Mouse (Mus musculus): Measurements from ENCODE around the gene Scg5. TPM values are rescaled to one million over a fixed set of nuclear protein-coding genes. Genes with fewer than 3 reads are reported as not detected.

Gene Scg5
- polyA plus RNA-seq, 1 experiment from 2014 or later, result 49.4 TPM

DNA sequence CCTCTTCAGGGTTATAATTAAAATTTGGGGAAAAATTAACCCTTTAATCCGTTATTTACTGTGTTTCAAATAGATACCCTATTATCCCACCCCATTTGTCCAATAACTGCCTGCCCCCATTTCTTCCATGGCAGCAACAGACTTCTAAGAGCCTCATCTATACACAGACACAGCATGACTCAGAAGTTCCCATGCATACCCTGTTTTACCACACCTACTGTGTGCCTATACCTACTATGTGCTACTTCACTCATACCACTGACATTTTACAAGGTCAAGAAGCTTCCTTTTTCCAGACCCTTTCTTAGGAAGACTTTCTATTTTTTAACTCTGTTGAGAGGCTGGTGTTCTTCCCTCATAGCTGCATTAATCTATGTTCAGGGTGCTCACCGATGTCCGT, 35.4 kb downstream of the Scg5 start:
- Histone ChIP-seq H3K27ac (ENCODE audit: low read depth, low read length) (no peak overlapping the region), H3K9me3 (ENCODE audit: control insufficient read depth, low read length) (no peaks in the 10 kb centered on the region), H3K4me3 (ENCODE audit: low read depth, low read length) (no peak overlapping the region), H3K36me3 (ENCODE audit: control insufficient read depth, insufficient read depth, low read length) (no peaks in the 10 kb centered on the region), H3K27me3 (ENCODE audit: control insufficient read depth, insufficient read depth, low read length) (no peaks in the 10 kb centered on the region), H3K4me1 (ENCODE audit: control insufficient read depth, insufficient read depth, low read length) (no peaks in the 10 kb centered on the region), H3K4me2 (ENCODE audit: low read depth) (no peak overlapping the region), H3K9ac (ENCODE audit: low read length) (no peak overlapping the region)
- DNase-seq (ENCODE audit: low spot score) (no peak), ATAC-seq (ENCODE audit: insufficient read depth, low FRiP score, low TSS enrichment) (no peak)
- 93% methylated on average over 3 of the region's 3 CpGs for WGBS

DNA sequence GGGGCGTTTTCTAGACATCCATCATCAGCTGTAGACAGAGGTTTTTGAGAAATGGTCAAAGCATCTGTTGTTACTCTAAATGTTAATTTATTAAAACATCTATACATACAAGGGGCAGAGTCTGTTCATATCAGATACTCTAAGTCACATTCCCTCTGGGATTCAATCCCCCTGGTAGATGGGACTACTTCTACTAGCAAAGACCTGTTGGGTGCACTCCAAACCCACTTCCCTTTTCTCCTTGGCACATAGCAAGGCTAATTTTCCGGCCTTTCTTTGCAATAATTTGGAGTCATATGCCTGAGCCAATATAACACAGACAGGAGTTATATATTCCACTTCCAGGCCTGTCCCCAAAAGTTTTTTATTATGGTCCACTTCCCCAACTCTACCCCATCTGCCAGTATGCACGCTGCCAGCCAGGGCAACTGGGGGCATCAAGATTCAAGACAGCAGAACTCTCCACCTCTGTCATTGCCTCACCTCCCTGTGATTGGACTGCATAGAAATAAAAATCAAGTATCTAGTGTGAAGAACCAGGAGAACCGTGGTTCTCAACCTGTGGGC, 40.0 kb downstream of the Scg5 start:
- Histone ChIP-seq H3K27me3 (ENCODE audit: control insufficient read depth, insufficient read depth, low read length) (no peaks in the 10 kb centered on the region), H3K9me3 (ENCODE audit: control insufficient read depth, low read length) (no peaks in the 10 kb centered on the region), H3K4me2 (ENCODE audit: low read depth) (no peak overlapping the region), H3K36me3 (ENCODE audit: control insufficient read depth, insufficient read depth, low read length) (no peaks in the 10 kb centered on the region), H3K4me1 (ENCODE audit: control insufficient read depth, insufficient read depth, low read length) (no peaks in the 10 kb centered on the region), H3K9ac (ENCODE audit: low read length) (no peak overlapping the region), H3K27ac (ENCODE audit: low read depth, low read length) (no peak overlapping the region), H3K4me3 (ENCODE audit: low read depth, low read length) (no peak overlapping the region)
- no peak for ATAC-seq (ENCODE audit: insufficient read depth, low FRiP score, low TSS enrichment)
- WGBS, result 89% methylated on average over 4 of the region's 4 CpGs
- no peak for DNase-seq (ENCODE audit: low spot score)

GRCm38 (mm10) chr2:113787882-113788281, 41.0 kb downstream of the Scg5 start:
- no peaks in the 10 kb centered on the region for H3K4me1 ChIP-seq (ENCODE audit: control insufficient read depth, insufficient read depth, low read length)
- H3K4me2 ChIP-seq (ENCODE audit: low read depth), result no peak overlapping the region
- DNase-seq (ENCODE audit: low spot score) (no peak), ATAC-seq (ENCODE audit: insufficient read depth, low FRiP score, low TSS enrichment) (no peak)
- no peak overlapping the region for H3K9ac ChIP-seq (ENCODE audit: low read length)
- no peak overlapping the region for H3K4me3 ChIP-seq (ENCODE audit: low read depth, low read length)
- no peaks in the 10 kb centered on the region for H3K27me3 ChIP-seq (ENCODE audit: control insufficient read depth, insufficient read depth, low read length)
- H3K27ac ChIP-seq (ENCODE audit: low read depth, low read length), result no peak overlapping the region
- H3K9me3 ChIP-seq (ENCODE audit: control insufficient read depth, low read length), result no peaks in the 10 kb centered on the region
- no peaks in the 10 kb centered on the region for H3K36me3 ChIP-seq (ENCODE audit: control insufficient read depth, insufficient read depth, low read length)
- WGBS, result 87% methylated on average over 4 of the region's 4 CpGs

DNA sequence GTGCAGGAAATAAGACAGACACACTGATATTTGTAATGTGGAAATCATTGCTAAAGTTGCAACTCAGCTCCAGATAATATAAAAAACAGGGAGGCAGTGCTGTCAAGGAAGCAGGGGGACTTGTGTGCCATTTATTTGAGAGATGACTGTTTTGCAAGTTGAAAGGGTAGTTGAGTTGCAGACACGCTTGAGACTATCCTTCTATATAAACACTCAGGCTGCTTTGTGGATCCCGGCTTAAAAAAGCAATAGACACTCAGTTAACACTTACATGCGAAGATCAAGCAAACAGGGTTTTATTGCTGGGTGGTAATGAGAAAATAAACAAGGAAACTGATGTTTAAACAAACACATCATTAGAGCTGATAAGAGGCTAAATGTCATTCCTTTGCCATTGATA, 44.1 kb downstream of the Scg5 start:
- Histone ChIP-seq H3K27me3 (ENCODE audit: control insufficient read depth, insufficient read depth, low read length) (no peaks in the 10 kb centered on the region), H3K27ac (ENCODE audit: low read depth, low read length) (no peak overlapping the region), H3K4me1 (ENCODE audit: control insufficient read depth, insufficient read depth, low read length) (no peaks in the 10 kb centered on the region), H3K4me2 (ENCODE audit: low read depth) (no peak overlapping the region), H3K9me3 (ENCODE audit: control insufficient read depth, low read length) (no peaks in the 10 kb centered on the region), H3K9ac (ENCODE audit: low read length) (no peak overlapping the region), H3K4me3 (ENCODE audit: low read depth, low read length) (no peak overlapping the region), H3K36me3 (ENCODE audit: control insufficient read depth, insufficient read depth, low read length) (no peaks in the 10 kb centered on the region)
- ATAC-seq (ENCODE audit: insufficient read depth, low FRiP score, low TSS enrichment) (no peak), DNase-seq (ENCODE audit: low spot score) (no peak)
- WGBS, result 60% methylated on average over 3 of the region's 3 CpGs

GRCm38 (mm10) chr2:113781521-113781920, 47.4 kb downstream of the Scg5 start:
- H3K4me1 ChIP-seq (ENCODE audit: control insufficient read depth, insufficient read depth, low read length), result no peaks in the 10 kb centered on the region
- H3K9ac ChIP-seq (ENCODE audit: low read length), result no peak overlapping the region
- ATAC-seq (ENCODE audit: insufficient read depth, low FRiP score, low TSS enrichment), result no peak
- H3K9me3 ChIP-seq (ENCODE audit: control insufficient read depth, low read length), result no peaks in the 10 kb centered on the region
- 85% methylated on average over 4 of the region's 4 CpGs for WGBS
- no peak overlapping the region for H3K4me2 ChIP-seq (ENCODE audit: low read depth)
- no peak overlapping the region for H3K27ac ChIP-seq (ENCODE audit: low read depth, low read length)
- H3K4me3 ChIP-seq (ENCODE audit: low read depth, low read length), result no peak overlapping the region
- no peak for DNase-seq (ENCODE audit: low spot score)
- no peaks in the 10 kb centered on the region for H3K36me3 ChIP-seq (ENCODE audit: control insufficient read depth, insufficient read depth, low read length)
- H3K27me3 ChIP-seq (ENCODE audit: control insufficient read depth, insufficient read depth, low read length), result no peaks in the 10 kb centered on the region

DNA sequence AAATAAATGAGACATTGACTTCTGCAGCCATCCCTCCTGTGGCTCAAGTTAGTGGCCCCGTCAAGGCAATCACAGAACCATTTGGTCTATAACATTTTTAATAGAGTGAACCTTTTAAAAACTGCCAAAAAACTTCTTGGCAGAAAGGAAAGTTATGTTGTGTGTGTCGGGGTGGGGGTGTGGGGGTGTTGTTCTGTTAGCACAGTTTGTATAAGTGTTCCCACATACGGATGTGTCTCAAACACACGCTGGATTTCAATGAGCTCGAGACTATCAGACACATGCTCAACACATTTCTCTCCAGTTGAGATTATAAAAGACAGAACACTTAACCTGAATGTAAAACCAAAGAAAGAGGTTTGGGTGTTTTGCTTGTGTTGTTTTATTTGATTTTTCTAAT, 47.8 kb downstream of the Scg5 start:
- Histone ChIP-seq H3K4me1 (ENCODE audit: control insufficient read depth, insufficient read depth, low read length) (no peaks in the 10 kb centered on the region), H3K4me3 (ENCODE audit: low read depth, low read length) (no peak overlapping the region), H3K4me2 (ENCODE audit: low read depth) (no peak overlapping the region), H3K27me3 (ENCODE audit: control insufficient read depth, insufficient read depth, low read length) (no peaks in the 10 kb centered on the region), H3K9me3 (ENCODE audit: control insufficient read depth, low read length) (no peaks in the 10 kb centered on the region), H3K27ac (ENCODE audit: low read depth, low read length) (no peak overlapping the region), H3K36me3 (ENCODE audit: control insufficient read depth, insufficient read depth, low read length) (no peaks in the 10 kb centered on the region), H3K9ac (ENCODE audit: low read length) (no peak overlapping the region)
- WGBS, result 86% methylated on average over 5 of the region's 5 CpGs
- no peak for ATAC-seq (ENCODE audit: insufficient read depth, low FRiP score, low TSS enrichment)
- DNase-seq (ENCODE audit: low spot score), result no peak

- no peaks in the 10 kb centered on the region for H3K36me3 ChIP-seq (ENCODE audit: control insufficient read depth, insufficient read depth, low read length)
- no peak overlapping the region for H3K4me2 ChIP-seq (ENCODE audit: low read depth)
- no peak overlapping the region for H3K27ac ChIP-seq (ENCODE audit: low read depth, low read length)
- H3K9ac ChIP-seq (ENCODE audit: low read length), result no peak overlapping the region
- H3K27me3 ChIP-seq (ENCODE audit: control insufficient read depth, insufficient read depth, low read length), result no peaks in the 10 kb centered on the region
- ATAC-seq (ENCODE audit: insufficient read depth, low FRiP score, low TSS enrichment), result no peak
- no peaks in the 10 kb centered on the region for H3K4me1 ChIP-seq (ENCODE audit: control insufficient read depth, insufficient read depth, low read length)
- H3K4me3 ChIP-seq (ENCODE audit: low read depth, low read length), result no peak overlapping the region
- no peaks in the 10 kb centered on the region for H3K9me3 ChIP-seq (ENCODE audit: control insufficient read depth, low read length)
- DNase-seq (ENCODE audit: low spot score), result no peak
- 87% methylated on average over 3 of the region's 3 CpGs for WGBS
Observed at GRCm38 (mm10) chr2:113779336-113779735, 49.6 kb downstream of the Scg5 start.

DNA sequence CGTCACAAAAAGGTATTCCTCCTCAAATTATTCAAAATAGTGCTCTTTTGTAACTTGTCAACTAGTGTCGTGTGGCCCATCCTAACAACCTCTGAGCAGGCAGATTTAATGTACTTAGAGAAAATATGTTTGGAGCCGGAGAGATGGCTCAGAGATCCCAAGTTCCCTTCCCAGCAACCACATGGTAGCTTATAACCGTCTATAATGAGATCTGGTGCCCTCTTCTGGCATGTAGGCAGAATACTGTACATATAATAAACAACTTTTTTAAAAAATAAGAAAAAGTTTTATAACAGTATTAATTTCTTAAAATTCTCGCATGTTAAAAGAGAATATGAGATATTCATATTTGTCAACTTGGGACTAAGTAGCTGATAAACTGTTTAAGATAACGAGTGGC, 50.9 kb downstream of the Scg5 start:
- Histone ChIP-seq H3K4me1 (ENCODE audit: control insufficient read depth, insufficient read depth, low read length) (no peaks in the 10 kb centered on the region), H3K27ac (ENCODE audit: low read depth, low read length) (no peak overlapping the region), H3K36me3 (ENCODE audit: control insufficient read depth, insufficient read depth, low read length) (no peaks in the 10 kb centered on the region), H3K27me3 (ENCODE audit: control insufficient read depth, insufficient read depth, low read length) (no peaks in the 10 kb centered on the region), H3K9ac (ENCODE audit: low read length) (no peak overlapping the region), H3K9me3 (ENCODE audit: control insufficient read depth, low read length) (no peaks in the 10 kb centered on the region), H3K4me2 (ENCODE audit: low read depth) (no peak overlapping the region), H3K4me3 (ENCODE audit: low read depth, low read length) (no peak overlapping the region)
- no peak for ATAC-seq (ENCODE audit: insufficient read depth, low FRiP score, low TSS enrichment)
- no peak for DNase-seq (ENCODE audit: low spot score)
- WGBS, result 74% methylated on average over 6 of the region's 6 CpGs

- no peak overlapping the region for H3K27ac ChIP-seq (ENCODE audit: low read depth, low read length)
- no peak overlapping the region for H3K4me3 ChIP-seq (ENCODE audit: low read depth, low read length)
- DNase-seq (ENCODE audit: low spot score) (no peak), ATAC-seq (ENCODE audit: insufficient read depth, low FRiP score, low TSS enrichment) (no peak)
- no peaks in the 10 kb centered on the region for H3K9me3 ChIP-seq (ENCODE audit: control insufficient read depth, low read length)
- H3K4me1 ChIP-seq (ENCODE audit: control insufficient read depth, insufficient read depth, low read length), result no peaks in the 10 kb centered on the region
- 87% methylated on average over 3 of the region's 3 CpGs for whole genome bisulfite sequencing
- H3K27me3 ChIP-seq (ENCODE audit: control insufficient read depth, insufficient read depth, low read length), result no peaks in the 10 kb centered on the region
- no peak overlapping the region for H3K4me2 ChIP-seq (ENCODE audit: low read depth)
- H3K36me3 ChIP-seq (ENCODE audit: control insufficient read depth, insufficient read depth, low read length), result no peaks in the 10 kb centered on the region
- H3K9ac ChIP-seq (ENCODE audit: low read length), result no peak overlapping the region
Observed at GRCm38 (mm10) chr2:113776297-113776696, 52.6 kb downstream of the Scg5 start.

All from neural tube, embryonic 11.5 days (tissue).